Mouse (Mus musculus) lung, postnatal 4 days (tissue): ENCODE measurements at regions not wholly inside any gene's neighbourhood (a gene's known extent, or its start where the extent isn't known, plus 50 kb on each side); places are given as distances from the start of the nearest gene placed in this dataset.

ENCODE experiments used
- DNase-seq, 2 experiments: peaks; one replicate each; pipeline ENCODE4 v3.0.0; 2021

GRCm38 (mm10) chr7:69810873-69811272, 555.7 kb downstream of the Nr2f2 start:
- peak in 1 of 2 experiments; percentile 5 for DNase-seq

GRCm38 (mm10) chr7:69807220-69807619, 559.3 kb downstream of the Nr2f2 start:
- DNase-seq = no peak

- no peak for DNase-seq
Measured at GRCm38 (mm10) chr7:69770980-69771348, 595.6 kb downstream of the Nr2f2 start.

GRCm38 (mm10) chr7:69770313-69770979, 596.1 kb downstream of the Nr2f2 start:
- DNase-seq = no peak

- DNase-seq = no peak
Measured at GRCm38 (mm10) chr7:69766451-69766850, 600.1 kb downstream of the Nr2f2 start.

- DNase-seq = no peak
Measured at GRCm38 (mm10) chr7:69740495-69740894, 626.0 kb downstream of the Nr2f2 start.

- no peak for DNase-seq
Measured at GRCm38 (mm10) chr7:69738998-69739397, 627.5 kb downstream of the Nr2f2 start.

GRCm38 (mm10) chr7:69715081-69715480, 651.5 kb downstream of the Nr2f2 start:
- DNase-seq = no peak

- DNase-seq = no peak
Measured at GRCm38 (mm10) chr7:69670211-69670610, 696.3 kb downstream of the Nr2f2 start.

GRCm38 (mm10) chr7:69655583-69655982, 711.0 kb downstream of the Nr2f2 start:
- peak; percentile 4 to 35 for DNase-seq

- no peak for DNase-seq
Measured at GRCm38 (mm10) chr7:69645449-69645848, 721.1 kb downstream of the Nr2f2 start.

GRCm38 (mm10) chr7:69641652-69642051, 724.9 kb downstream of the Nr2f2 start:
- DNase-seq = no peak

- no peak for DNase-seq
Measured at GRCm38 (mm10) chr7:69599866-69600265, 766.7 kb downstream of the Nr2f2 start.

- no peak for DNase-seq
Measured at GRCm38 (mm10) chr7:69585716-69586115, 780.8 kb downstream of the Nr2f2 start.

- DNase-seq = no peak
Measured at GRCm38 (mm10) chr7:69585131-69585530, 781.4 kb downstream of the Nr2f2 start.

GRCm38 (mm10) chr7:69584516-69584915, 782.0 kb downstream of the Nr2f2 start:
- DNase-seq = no peak

GRCm38 (mm10) chr7:69583901-69584300, 782.6 kb downstream of the Nr2f2 start:
- no peak for DNase-seq

GRCm38 (mm10) chr7:69581668-69582067, 784.9 kb downstream of the Nr2f2 start:
- DNase-seq = no peak

- DNase-seq = no peak
Measured at GRCm38 (mm10) chr7:69578958-69579810, 787.4 kb downstream of the Nr2f2 start.

GRCm38 (mm10) chr7:69577754-69578153, 788.8 kb downstream of the Nr2f2 start:
- DNase-seq = no peak

- no peak for DNase-seq
Measured at GRCm38 (mm10) chr7:69576596-69576995, 789.9 kb downstream of the Nr2f2 start.

GRCm38 (mm10) chr7:69573730-69574129, 792.8 kb downstream of the Nr2f2 start:
- DNase-seq = no peak

- no peak for DNase-seq
Measured at GRCm38 (mm10) chr7:69572626-69573394, 793.7 kb downstream of the Nr2f2 start.

GRCm38 (mm10) chr7:69566949-69567348, 799.6 kb downstream of the Nr2f2 start:
- no peak for DNase-seq
